Mouse (Mus musculus) MEL (cell line): ENCODE measurements at regions not wholly inside any gene's neighbourhood (a gene's known extent, or its start where the extent isn't known, plus 50 kb on each side); places are given as distances from the start of the nearest gene placed in this dataset.

Source experiments
- DNase-seq: peaks from one replicate; pipeline ENCODE4 v3.0.0; 2011; ENCODE audit warnings: low read depth, low spot score
- H3K27ac ChIP-seq: 2 replicates; pipeline ENCODE4 v1.5.1; 2012; ENCODE audit warnings: low read depth, mild to moderate bottlenecking, control low read depth, low read length, moderate library complexity; ENCODE audit not compliant: control insufficient read depth
- H3K27me3 ChIP-seq, 2 experiments: fragments of 150-350 bp in 1 of 2; sonication (generic) in 1 of 2; 2 replicates each; pipeline ENCODE4 v1.6.1; 2012; ENCODE audit warnings: low read length in 2 of 2, mild to moderate bottlenecking in 2 of 2, improper control_type of control experiment in 1 of 2, moderate library complexity in 1 of 2; ENCODE audit not compliant: insufficient read depth in 2 of 2, control insufficient read depth in 1 of 2
- H3K36me3 ChIP-seq, 2 experiments: 2 replicates each; pipeline ENCODE4 v1.6.1; 2012 to 2014; ENCODE audit warnings: low read length in 2 of 2, improper control_type of control experiment in 1 of 2, inconsistent platforms in 1 of 2, mild to moderate bottlenecking in 1 of 2; ENCODE audit not compliant: insufficient read depth in 2 of 2, control insufficient read depth in 1 of 2
- H3K4me1 ChIP-seq, 2 experiments: fragments of 150-350 bp in 1 of 2; sonication (generic) in 1 of 2; 2 replicates each; pipeline ENCODE4 v1.6.1; 2012; ENCODE audit warnings: low read length in 2 of 2, improper control_type of control experiment in 1 of 2, mild to moderate bottlenecking in 1 of 2; ENCODE audit not compliant: insufficient read depth in 2 of 2, control insufficient read depth in 1 of 2
- H3K4me3 ChIP-seq, 2 experiments: fragments of 150-350 bp in 1 of 2; sonication (generic) in 1 of 2; 2 replicates each; pipeline ENCODE4 v1.5.1; 2012; ENCODE audit warnings: low read depth in 2 of 2, low read length in 2 of 2, mild to moderate bottlenecking in 2 of 2, moderate library complexity in 2 of 2, control low read depth in 1 of 2, improper control_type of control experiment in 1 of 2; ENCODE audit not compliant: control insufficient read depth in 1 of 2, insufficient read depth in 1 of 2
- H3K79me2 ChIP-seq: 2 replicates; pipeline ENCODE4 v1.6.1; 2012; ENCODE audit warnings: mild to moderate bottlenecking, low read length, moderate library complexity; ENCODE audit not compliant: control insufficient read depth, poor library complexity, insufficient read depth
- H3K9ac ChIP-seq: 2 replicates; pipeline ENCODE4 v1.6.1; 2012; ENCODE audit warnings: low read depth, mild to moderate bottlenecking, control low read depth, low read length, moderate library complexity; ENCODE audit not compliant: control insufficient read depth, poor library complexity, severe bottlenecking
- H3K9me3 ChIP-seq: fragments of 150-350 bp; sonication (generic); replicated peaks from 2 replicates; pipeline ENCODE4 v1.6.1; 2012; ENCODE audit warnings: mild to moderate bottlenecking, low read length, improper control_type of control experiment, moderate library complexity; ENCODE audit not compliant: insufficient read depth
- BHLHE40 ChIP-seq: IDR thresholded peaks from 2 replicates; pipeline ENCODE4 v1.6.1; 2012; ENCODE audit warnings: low read depth, mild to moderate bottlenecking, inconsistent platforms, low read length, improper control_type of control experiment, borderline replicate concordance
- CHD1 ChIP-seq: IDR thresholded peaks from 2 replicates; pipeline ENCODE4 v1.6.1; 2012; ENCODE audit warnings: low read depth, mild to moderate bottlenecking, inconsistent platforms, low read length, improper control_type of control experiment
- CHD2 ChIP-seq: IDR thresholded peaks from 2 replicates; pipeline ENCODE4 v1.6.1; 2011; ENCODE audit warnings: low read length, improper control_type of control experiment
- CTCF ChIP-seq, 3 experiments: IDR thresholded peaks in 2 of 3; conservative IDR thresholded peaks in 1 of 3; 2 replicates each; pipeline ENCODE4 v1.5.1; 2011 to 2012; ENCODE audit warnings: low read length in 3 of 3, low read depth in 2 of 3, mild to moderate bottlenecking in 2 of 3, improper control_type of control experiment in 1 of 3, inconsistent platforms in 1 of 3, mixed read lengths in 1 of 3, moderate library complexity in 1 of 3; ENCODE audit not compliant: control insufficient read depth in 1 of 3, insufficient read depth in 1 of 3, poor library complexity in 1 of 3, severe bottlenecking in 1 of 3
- E2F4 ChIP-seq: IDR thresholded peaks from 2 replicates; pipeline ENCODE4 v1.6.1; 2011; ENCODE audit warnings: low read depth, low read length, improper control_type of control experiment, borderline replicate concordance
- ELF1 ChIP-seq: IDR thresholded peaks from 2 replicates; pipeline ENCODE4 v1.6.1; 2014; ENCODE audit warnings: low read depth, mild to moderate bottlenecking, inconsistent platforms, low read length, improper control_type of control experiment, moderate library complexity
- EP300 ChIP-seq, 2 experiments: IDR thresholded peaks; 2 replicates each; pipeline ENCODE4 v1.6.1; 2011; ENCODE audit warnings: improper control_type of control experiment in 2 of 2, low read length in 2 of 2, low read depth in 1 of 2, mild to moderate bottlenecking in 1 of 2
- ETS1 ChIP-seq: IDR thresholded peaks from 2 replicates; pipeline ENCODE4 v1.6.1; 2012; ENCODE audit warnings: low read depth, mild to moderate bottlenecking, inconsistent platforms, low read length, improper control_type of control experiment, moderate library complexity
- GABPA ChIP-seq: IDR thresholded peaks from 2 replicates; pipeline ENCODE4 v1.6.1; 2012; ENCODE audit warnings: low read depth, mild to moderate bottlenecking, inconsistent platforms, low read length, improper control_type of control experiment, moderate library complexity
- GATA1 ChIP-seq: IDR thresholded peaks from 2 replicates; pipeline ENCODE4 v1.6.1; 2011; ENCODE audit warnings: low read depth, low read length, improper control_type of control experiment
- JUND ChIP-seq: IDR thresholded peaks from 2 replicates; pipeline ENCODE4 v1.6.1; 2011; ENCODE audit warnings: low read depth, mild to moderate bottlenecking, improper control_type of control experiment, low read length
- MAFK ChIP-seq: IDR thresholded peaks from 2 replicates; pipeline ENCODE4 v1.6.1; 2011; ENCODE audit warnings: low read depth, mild to moderate bottlenecking, low read length, improper control_type of control experiment, borderline replicate concordance
- MAX ChIP-seq: IDR thresholded peaks from 2 replicates; pipeline ENCODE4 v1.6.1; 2011; ENCODE audit warnings: low read length, improper control_type of control experiment
- MAZ ChIP-seq: IDR thresholded peaks from 2 replicates; pipeline ENCODE4 v1.6.1; 2012; ENCODE audit warnings: low read depth, mild to moderate bottlenecking, inconsistent platforms, low read length, improper control_type of control experiment
- MEF2A ChIP-seq: IDR thresholded peaks from 2 replicates; pipeline ENCODE4 v1.6.1; 2014; ENCODE audit warnings: low read depth, mild to moderate bottlenecking, inconsistent platforms, low read length, improper control_type of control experiment; ENCODE audit not compliant: poor library complexity, insufficient replicate concordance, severe bottlenecking; ENCODE audit errors: extremely low read depth
- MYC ChIP-seq: IDR thresholded peaks from 2 replicates; pipeline ENCODE4 v1.6.1; 2011; ENCODE audit warnings: low read depth, mild to moderate bottlenecking, low read length, improper control_type of control experiment, moderate library complexity
- NELFE ChIP-seq: IDR thresholded peaks from 2 replicates; pipeline ENCODE4 v1.6.1; 2011; ENCODE audit warnings: low read depth, low read length, improper control_type of control experiment
- POLR2AphosphoS2 ChIP-seq: IDR thresholded peaks from 2 replicates; pipeline ENCODE4 v1.6.1; 2011; ENCODE audit warnings: low read length, improper control_type of control experiment
- POLR2AphosphoS5 ChIP-seq: IDR thresholded peaks from 2 replicates; pipeline ENCODE4 v1.6.1; 2012; ENCODE audit warnings: low read depth, borderline replicate concordance, mild to moderate bottlenecking, inconsistent platforms, low read length, moderate library complexity, mixed read lengths
- RAD21 ChIP-seq: IDR thresholded peaks from 2 replicates; pipeline ENCODE4 v1.6.1; 2011; ENCODE audit warnings: mild to moderate bottlenecking, low read depth, low read length, improper control_type of control experiment
- RCOR1 ChIP-seq: IDR thresholded peaks from 2 replicates; pipeline ENCODE4 v1.6.1; 2012; ENCODE audit warnings: low read depth, mild to moderate bottlenecking, inconsistent platforms, low read length, improper control_type of control experiment
- SMC3 ChIP-seq: IDR thresholded peaks from 2 replicates; pipeline ENCODE4 v1.6.1; 2011; ENCODE audit warnings: low read depth, low read length, improper control_type of control experiment
- TAL1 ChIP-seq: IDR thresholded peaks from 2 replicates; pipeline ENCODE4 v1.6.1; 2012; ENCODE audit warnings: mild to moderate bottlenecking, inconsistent platforms, low read length, moderate library complexity, mixed read lengths
- TCF12 ChIP-seq: IDR thresholded peaks from 2 replicates; pipeline ENCODE4 v1.6.1; 2014; ENCODE audit warnings: low read depth, mild to moderate bottlenecking, inconsistent platforms, low read length, improper control_type of control experiment, moderate library complexity
- USF1 ChIP-seq: IDR thresholded peaks from 2 replicates; pipeline ENCODE4 v1.6.1; 2014; ENCODE audit warnings: low read depth, mild to moderate bottlenecking, inconsistent platforms, low read length, improper control_type of control experiment, moderate library complexity
- USF2 ChIP-seq, 2 experiments: IDR thresholded peaks; 2 replicates each; pipeline ENCODE4 v1.6.1; 2011 to 2012; ENCODE audit warnings: improper control_type of control experiment in 2 of 2, low read length in 2 of 2, borderline replicate concordance in 1 of 2, inconsistent platforms in 1 of 2, low read depth in 1 of 2, mild to moderate bottlenecking in 1 of 2; ENCODE audit not compliant: insufficient read depth in 1 of 2
- ZKSCAN1 ChIP-seq: IDR thresholded peaks from 2 replicates; pipeline ENCODE4 v1.6.1; 2012; ENCODE audit warnings: low read depth, mild to moderate bottlenecking, inconsistent platforms, low read length, improper control_type of control experiment, moderate library complexity
- ZMIZ1 ChIP-seq: IDR thresholded peaks from 2 replicates; pipeline ENCODE4 v1.6.1; 2012; ENCODE audit warnings: low read depth, mild to moderate bottlenecking, inconsistent platforms, low read length, improper control_type of control experiment, moderate library complexity
- ZNF384 ChIP-seq: IDR thresholded peaks from 2 replicates; pipeline ENCODE4 v1.6.1; 2012; ENCODE audit warnings: low read depth, mild to moderate bottlenecking, inconsistent platforms, low read length, improper control_type of control experiment

DNA sequence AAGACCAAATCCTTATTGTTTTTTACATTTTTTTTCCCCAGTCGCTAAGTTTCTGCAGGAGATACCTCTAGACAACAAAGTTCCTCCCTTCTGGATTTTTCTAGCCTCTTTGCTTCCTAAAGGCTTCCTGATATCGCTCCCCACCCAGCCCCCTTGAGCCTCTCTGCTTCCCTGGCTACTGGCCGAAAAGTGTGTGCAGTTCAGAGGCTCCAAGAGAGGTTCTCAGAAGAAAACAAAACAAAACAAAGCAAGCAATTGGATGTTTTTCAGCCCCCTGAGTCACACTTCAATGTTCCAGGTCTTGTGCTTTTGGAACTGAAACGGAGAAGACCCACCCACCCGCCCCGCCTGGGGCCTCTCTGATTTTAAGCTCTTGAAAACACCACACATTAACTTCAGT lies 54.1 kb upstream of the Fer start:
- Histone ChIP-seq H3K9me3 (no peaks in the 10 kb centered on the region), H3K79me2 (no peaks in the 10 kb centered on the region), H3K27me3 (no peaks in the 10 kb centered on the region), H3K36me3 (no peaks in the 10 kb centered on the region), H3K4me1 (no peaks in the 10 kb centered on the region), H3K9ac (no peak overlapping the region), H3K4me3 (no peak overlapping the region), H3K27ac (no peak overlapping the region)
- no peak for DNase-seq
- TF ChIP-seq ZMIZ1 (no peak), ZKSCAN1 (no peak), MAFK (no peak), USF2 (IDR thresholded peaks at IDR 0.05; ENCODE audit: borderline replicate concordance in 1 of 2, insufficient read depth in 1 of 2, low read depth in 1 of 2, low read length in 2 of 2) (no peak), CHD1 (no peak), TCF12 (no peak), E2F4 (no peak), MAZ (no peak), GABPA (no peak), ELF1 (no peak), GATA1 (no peak), ZNF384 (no peak), BHLHE40 (no peak)

DNA sequence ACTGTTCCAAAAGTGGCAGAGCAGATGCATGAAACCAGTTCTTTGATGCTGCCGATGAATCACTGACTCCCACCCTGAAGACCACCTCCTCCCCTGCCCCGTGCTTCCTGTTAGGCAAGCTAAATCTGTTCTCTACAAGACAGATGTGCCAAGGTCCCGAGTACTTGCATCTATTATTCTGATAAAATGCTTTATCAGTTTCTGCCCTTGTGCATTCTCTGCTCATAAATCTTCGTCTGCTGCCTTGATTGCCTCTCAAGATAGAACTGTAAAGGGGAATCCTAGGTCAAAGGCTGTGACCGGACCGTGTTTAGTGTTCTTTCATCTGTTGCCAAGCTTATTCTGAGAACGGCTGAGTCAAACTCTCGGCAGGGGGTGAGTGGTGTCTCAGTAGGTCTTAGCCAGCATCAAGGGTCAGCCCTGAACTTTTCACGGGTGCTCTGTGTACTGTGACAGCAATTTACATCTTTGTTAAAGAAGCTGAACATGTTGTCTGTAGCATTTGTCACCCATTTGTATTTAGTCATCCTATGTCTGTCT lies 51.5 kb upstream of the Fer start:
- H3K4me3 ChIP-seq: no peak overlapping the region
- no peaks in the 10 kb centered on the region for H3K79me2 ChIP-seq
- TF ChIP-seq CHD2 (no peak), MAFK (no peak), POLR2AphosphoS5 (no peak), USF1 (no peak), ZMIZ1 (no peak), MAX (no peak), NELFE (no peak), RCOR1 (no peak), BHLHE40 (no peak), RAD21 (no peak), POLR2AphosphoS2 (no peak), JUND (no peak), SMC3 (no peak), TAL1 (no peak), MYC (no peak), MEF2A (no peak), CTCF (IDR thresholded peaks at IDR 0.05 in 2 of 3, conservative IDR thresholded peaks at IDR 0.05 in 1 of 3; ENCODE audit: control insufficient read depth in 1 of 3, insufficient read depth in 1 of 3, low read depth in 2 of 3, low read length in 3 of 3, poor library complexity in 1 of 3, severe bottlenecking in 1 of 3) (no peak), ETS1 (no peak), USF2 (IDR thresholded peaks at IDR 0.05; ENCODE audit: borderline replicate concordance in 1 of 2, insufficient read depth in 1 of 2, low read depth in 1 of 2, low read length in 2 of 2) (no peak), EP300 (IDR thresholded peaks at IDR 0.05; ENCODE audit: low read depth in 1 of 2, low read length in 2 of 2) (no peak)
- no peak overlapping the region for H3K27ac ChIP-seq
- no peaks in the 10 kb centered on the region for H3K27me3 ChIP-seq
- H3K9me3 ChIP-seq: no peaks in the 10 kb centered on the region
- no peaks in the 10 kb centered on the region for H3K36me3 ChIP-seq
- no peak for DNase-seq
- no peaks in the 10 kb centered on the region for H3K4me1 ChIP-seq
- H3K9ac ChIP-seq: no peak overlapping the region
